Mouse (Mus musculus): Measurements from ENCODE around the gene Acoxl. TPM values are rescaled to one million over a fixed set of nuclear protein-coding genes. Genes with fewer than 3 reads are reported as not detected.

The Acoxl gene
- polyA plus RNA-seq, 1 experiment from 2014 or later, result not detected

DNA sequence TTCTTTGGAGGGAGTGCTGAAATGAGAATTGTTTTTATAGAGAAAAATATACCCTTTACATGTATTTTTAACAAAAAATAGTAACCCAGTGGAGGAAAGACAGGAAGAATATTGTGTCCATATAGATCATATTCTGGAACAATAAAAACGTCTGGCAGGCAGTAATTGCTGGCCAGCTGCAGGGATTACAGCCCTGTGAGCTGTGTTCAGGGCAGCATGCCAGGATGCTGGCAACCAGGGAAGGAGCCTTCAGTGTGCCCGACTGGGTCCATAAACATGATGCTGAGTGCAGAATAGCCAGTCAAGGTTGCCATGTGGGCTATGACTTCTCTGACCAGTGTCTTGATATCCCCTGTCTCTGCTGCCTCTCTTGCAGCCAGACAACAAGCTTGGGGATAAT, 122.5 kb downstream of the Acoxl start:
- WGBS, result 23% methylated on average over 2 of the region's 2 CpGs
- Histone ChIP-seq H3K4me2 (replicated peaks) (peak overlapping the region; percentile 33; the same call in 1 of the 2 replicates), H3K9me3 (ENCODE audit: control insufficient read depth, low read length) (no peaks in the 10 kb centered on the region), H3K4me3 (replicated peaks; ENCODE audit: low read length) (no peak overlapping the region), H3K27me3 (ENCODE audit: control insufficient read depth, insufficient read depth, low read length) (no peaks in the 10 kb centered on the region), H3K9ac (peak overlapping the region; percentile 16; the same call in 1 of the 2 replicates), H3K36me3 (replicated peaks; ENCODE audit: control insufficient read depth, insufficient read depth) (no peaks in the 10 kb centered on the region), H3K27ac (peak overlapping the region; percentile 88), H3K4me1 (replicated peaks; ENCODE audit: control insufficient read depth, insufficient read depth, low read length) (peaks cover 21% of the 10 kb centered on the region)
- ATAC-seq (ENCODE audit: low FRiP score) (no peak; the same call in 1 of the 2 replicates), DNase-seq (ENCODE audit: low spot score) (peak; percentile 72)

DNA sequence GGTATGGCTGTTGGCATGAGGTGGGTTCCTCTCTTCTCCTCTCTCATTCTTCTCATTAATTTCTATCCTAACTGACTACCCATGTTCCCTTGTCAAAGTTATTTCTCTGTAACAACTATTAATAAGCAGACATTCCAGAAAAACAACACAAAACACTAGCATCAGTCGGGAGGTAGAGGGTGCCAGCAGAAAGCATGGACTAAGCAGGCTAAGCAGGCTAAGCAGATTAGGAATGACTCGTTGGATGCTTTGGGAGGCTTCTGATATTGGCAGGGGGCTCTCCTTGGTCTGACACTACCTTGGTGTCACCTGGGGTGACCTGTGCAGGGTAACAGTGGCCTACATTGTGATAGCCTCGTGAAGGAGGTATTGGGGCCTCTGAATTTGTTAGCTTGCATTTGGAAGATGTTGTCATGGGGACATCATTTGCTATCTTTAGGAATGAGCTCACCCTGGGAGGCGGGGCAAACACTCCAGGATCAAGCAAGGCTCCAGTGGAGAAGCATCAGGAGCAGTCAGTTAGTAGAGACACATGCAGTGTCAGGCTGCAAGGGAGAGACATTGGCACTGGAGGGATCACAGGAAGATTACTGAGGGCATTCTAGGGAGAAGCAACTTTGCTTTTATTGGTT, 123.2 kb downstream of the Acoxl start:
- no peak for DNase-seq (ENCODE audit: low spot score)

DNA sequence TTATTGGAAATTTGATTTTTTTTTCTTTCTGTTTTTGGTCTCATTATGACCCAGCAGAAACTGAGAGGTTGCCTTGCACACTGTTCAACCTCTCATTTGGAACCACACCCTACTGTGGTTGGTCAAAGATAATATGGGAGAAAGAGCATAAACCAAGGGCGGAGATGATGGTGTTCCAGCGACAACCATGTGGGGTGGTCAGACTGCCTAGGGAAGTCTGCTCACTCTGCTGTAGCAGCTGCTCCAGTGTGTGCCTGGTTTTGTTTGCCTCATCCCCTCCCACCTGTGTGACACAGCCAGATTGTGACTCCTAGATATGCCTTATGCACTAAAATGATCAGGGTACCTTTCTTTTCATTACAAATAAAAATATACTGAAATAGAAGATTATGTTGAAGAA, 130.3 kb downstream of the Acoxl start:
- Histone ChIP-seq H3K27me3 (ENCODE audit: control insufficient read depth, insufficient read depth, low read length) (no peaks in the 10 kb centered on the region), H3K36me3 (replicated peaks; ENCODE audit: control insufficient read depth, insufficient read depth) (no peaks in the 10 kb centered on the region), H3K4me3 (replicated peaks; ENCODE audit: low read length) (no peak overlapping the region), H3K4me1 (replicated peaks; ENCODE audit: control insufficient read depth, insufficient read depth, low read length) (no peaks in the 10 kb centered on the region), H3K9ac (no peak overlapping the region), H3K9me3 (ENCODE audit: control insufficient read depth, low read length) (no peaks in the 10 kb centered on the region), H3K27ac (no peak overlapping the region), H3K4me2 (replicated peaks) (no peak overlapping the region)
- ATAC-seq (ENCODE audit: low FRiP score) (no peak), DNase-seq (ENCODE audit: low spot score) (no peak)
- 97% methylated on average over 2 of the region's 2 CpGs for WGBS

More for the DNA sequence above, 123.2 kb downstream of the Acoxl start:
- no peak for ATAC-seq (ENCODE audit: low FRiP score)
- Histone ChIP-seq H3K4me3 (replicated peaks; ENCODE audit: low read length) (no peak overlapping the region), H3K9me3 (ENCODE audit: control insufficient read depth, low read length) (no peaks in the 10 kb centered on the region), H3K27me3 (ENCODE audit: control insufficient read depth, insufficient read depth, low read length) (no peaks in the 10 kb centered on the region), H3K9ac (no peak overlapping the region), H3K36me3 (replicated peaks; ENCODE audit: control insufficient read depth, insufficient read depth) (no peaks in the 10 kb centered on the region), H3K4me1 (replicated peaks; ENCODE audit: control insufficient read depth, insufficient read depth, low read length) (peaks cover 21% of the 10 kb centered on the region), H3K27ac (peak overlapping the region; percentile 88), H3K4me2 (replicated peaks) (no peak overlapping the region)
- 46% methylated on average over 4 of the region's 4 CpGs for WGBS

GRCm38 (mm10) chr2:127976276-127976675, 137.6 kb downstream of the Acoxl start:
- H3K27me3 ChIP-seq (ENCODE audit: control insufficient read depth, insufficient read depth, low read length), result no peaks in the 10 kb centered on the region
- no peak overlapping the region for H3K4me2 ChIP-seq (replicated peaks)
- no peaks in the 10 kb centered on the region for H3K9me3 ChIP-seq (ENCODE audit: control insufficient read depth, low read length)
- no peak for ATAC-seq (ENCODE audit: low FRiP score)
- no peak overlapping the region for H3K27ac ChIP-seq
- DNase-seq (ENCODE audit: low spot score), result no peak
- no peak overlapping the region for H3K9ac ChIP-seq
- WGBS, result 95% methylated on average over 1 of the region's 1 CpGs
- no peak overlapping the region for H3K4me3 ChIP-seq (replicated peaks; ENCODE audit: low read length)
- H3K4me1 ChIP-seq (replicated peaks; ENCODE audit: control insufficient read depth, insufficient read depth, low read length), result no peaks in the 10 kb centered on the region
- no peaks in the 10 kb centered on the region for H3K36me3 ChIP-seq (replicated peaks; ENCODE audit: control insufficient read depth, insufficient read depth)

- DNase-seq (ENCODE audit: low spot score), result no peak
- Histone ChIP-seq H3K4me3 (replicated peaks; ENCODE audit: low read length) (no peak overlapping the region), H3K4me2 (replicated peaks) (no peak overlapping the region), H3K27ac (no peak overlapping the region), H3K9me3 (ENCODE audit: control insufficient read depth, low read length) (no peaks in the 10 kb centered on the region), H3K36me3 (replicated peaks; ENCODE audit: control insufficient read depth, insufficient read depth) (no peaks in the 10 kb centered on the region), H3K9ac (no peak overlapping the region), H3K4me1 (replicated peaks; ENCODE audit: control insufficient read depth, insufficient read depth, low read length) (no peaks in the 10 kb centered on the region), H3K27me3 (ENCODE audit: control insufficient read depth, insufficient read depth, low read length) (no peaks in the 10 kb centered on the region)
- WGBS, result 92% methylated on average over 7 of the region's 7 CpGs
- no peak for ATAC-seq (ENCODE audit: low FRiP score)
Observed at GRCm38 (mm10) chr2:127978601-127979230, 140.0 kb downstream of the Acoxl start.

DNA sequence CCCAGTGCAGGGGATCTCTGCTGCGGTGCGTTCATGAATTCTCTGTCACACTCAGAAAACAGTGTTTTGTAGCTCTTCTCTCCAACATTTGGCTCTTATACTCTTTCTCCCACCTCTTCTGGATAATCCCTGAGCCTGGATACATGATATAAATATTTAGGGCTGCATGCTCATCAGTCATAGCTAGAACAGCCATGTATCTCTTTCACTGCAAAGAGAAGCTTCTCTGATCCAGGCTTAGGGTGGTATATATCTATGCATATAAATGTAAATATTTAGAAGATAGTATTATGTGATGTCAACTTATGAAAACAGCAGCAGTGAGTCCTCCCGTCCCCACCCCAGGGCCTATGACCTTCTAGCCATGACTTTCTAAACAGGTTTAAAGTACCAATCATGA, 143.9 kb downstream of the Acoxl start:
- Histone ChIP-seq H3K4me3 (replicated peaks; ENCODE audit: low read length) (no peak overlapping the region), H3K36me3 (replicated peaks; ENCODE audit: control insufficient read depth, insufficient read depth) (no peaks in the 10 kb centered on the region), H3K9me3 (ENCODE audit: control insufficient read depth, low read length) (no peaks in the 10 kb centered on the region), H3K27ac (no peak overlapping the region), H3K9ac (no peak overlapping the region), H3K4me2 (replicated peaks) (no peak overlapping the region), H3K4me1 (replicated peaks; ENCODE audit: control insufficient read depth, insufficient read depth, low read length) (no peaks in the 10 kb centered on the region), H3K27me3 (ENCODE audit: control insufficient read depth, insufficient read depth, low read length) (no peaks in the 10 kb centered on the region)
- ATAC-seq (ENCODE audit: low FRiP score) (no peak), DNase-seq (ENCODE audit: low spot score) (no peak)
- 92% methylated on average over 3 of the region's 3 CpGs for WGBS

- WGBS, result 89% methylated on average over 4 of the region's 4 CpGs
- H3K9me3 ChIP-seq (ENCODE audit: control insufficient read depth, low read length), result no peaks in the 10 kb centered on the region
Observed at GRCm38 (mm10) chr2:127983301-127983700, 144.6 kb downstream of the Acoxl start.

DNA sequence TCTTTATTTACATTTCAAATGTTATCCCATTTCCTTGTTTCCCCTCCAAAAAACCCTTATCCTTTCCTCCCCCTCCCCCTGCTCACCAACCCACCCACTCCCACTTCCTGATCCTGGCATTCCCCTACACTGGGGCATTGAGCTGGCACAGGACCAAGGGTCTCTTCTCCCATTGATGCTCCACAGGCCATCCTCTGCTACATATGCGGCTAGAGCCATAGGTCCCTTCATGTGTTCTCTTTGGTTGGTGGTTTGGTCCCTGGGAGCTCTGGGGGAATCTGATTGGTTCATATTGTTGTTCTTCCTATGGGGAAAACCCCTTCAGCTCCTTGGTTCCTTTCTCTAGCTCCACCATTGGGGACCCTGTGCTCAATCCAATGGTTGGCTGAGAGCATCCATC, 145.3 kb downstream of the Acoxl start:
- Histone ChIP-seq H3K4me1 (replicated peaks; ENCODE audit: control insufficient read depth, insufficient read depth, low read length) (no peaks in the 10 kb centered on the region), H3K4me2 (replicated peaks) (no peak overlapping the region), H3K4me3 (replicated peaks; ENCODE audit: low read length) (no peak overlapping the region), H3K36me3 (replicated peaks; ENCODE audit: control insufficient read depth, insufficient read depth) (no peaks in the 10 kb centered on the region), H3K27ac (no peak overlapping the region), H3K27me3 (ENCODE audit: control insufficient read depth, insufficient read depth, low read length) (no peaks in the 10 kb centered on the region), H3K9ac (no peak overlapping the region), H3K9me3 (ENCODE audit: control insufficient read depth, low read length) (no peaks in the 10 kb centered on the region)
- 92% methylated on average over 1 of the region's 1 CpGs for WGBS
- DNase-seq (ENCODE audit: low spot score) (no peak), ATAC-seq (ENCODE audit: low FRiP score) (no peak)

More at GRCm38 (mm10) chr2:127983301-127983700, 144.6 kb downstream of the Acoxl start:
- Histone ChIP-seq H3K4me2 (replicated peaks) (no peak overlapping the region), H3K9ac (no peak overlapping the region), H3K4me3 (replicated peaks; ENCODE audit: low read length) (no peak overlapping the region), H3K36me3 (replicated peaks; ENCODE audit: control insufficient read depth, insufficient read depth) (no peaks in the 10 kb centered on the region), H3K27ac (no peak overlapping the region), H3K27me3 (ENCODE audit: control insufficient read depth, insufficient read depth, low read length) (no peaks in the 10 kb centered on the region), H3K4me1 (replicated peaks; ENCODE audit: control insufficient read depth, insufficient read depth, low read length) (no peaks in the 10 kb centered on the region)
- ATAC-seq (ENCODE audit: low FRiP score) (no peak), DNase-seq (ENCODE audit: low spot score) (no peak)

GRCm38 (mm10) chr2:127987706-127988105, 149.0 kb downstream of the Acoxl start:
- no peak overlapping the region for H3K4me3 ChIP-seq (replicated peaks; ENCODE audit: low read length)
- no peak for DNase-seq (ENCODE audit: low spot score)
- ATAC-seq (ENCODE audit: low FRiP score), result no peak
- 67% methylated on average over 4 of the region's 4 CpGs for WGBS
- no peak overlapping the region for H3K4me2 ChIP-seq (replicated peaks)
- no peaks in the 10 kb centered on the region for H3K9me3 ChIP-seq (ENCODE audit: control insufficient read depth, low read length)
- no peaks in the 10 kb centered on the region for H3K27me3 ChIP-seq (ENCODE audit: control insufficient read depth, insufficient read depth, low read length)
- H3K9ac ChIP-seq, result no peak overlapping the region
- no peaks in the 10 kb centered on the region for H3K4me1 ChIP-seq (replicated peaks; ENCODE audit: control insufficient read depth, insufficient read depth, low read length)
- no peak overlapping the region for H3K27ac ChIP-seq
- H3K36me3 ChIP-seq (replicated peaks; ENCODE audit: control insufficient read depth, insufficient read depth), result no peaks in the 10 kb centered on the region

All from hindbrain, embryonic 14.5 days (tissue).